Mouse (Mus musculus) E14TG2a.4 (cell line): ENCODE measurements at regions not wholly inside any gene's neighbourhood (a gene's known extent, or its start where the extent isn't known, plus 50 kb on each side); places are given as distances from the start of the nearest gene placed in this dataset.

ENCODE experiments used
- H3K27me3 ChIP-seq: 2 replicates; pipeline ENCODE4 v1.6.1; 2014; ENCODE audit warnings: low read length, control low read depth; ENCODE audit not compliant: insufficient read depth
- H3K36me3 ChIP-seq: 2 replicates; pipeline ENCODE4 v1.6.1; 2014; ENCODE audit warnings: low read length, control low read depth; ENCODE audit not compliant: insufficient read depth
- H3K4me1 ChIP-seq: replicated peaks from 2 replicates; pipeline ENCODE4 v1.6.1; 2014; ENCODE audit warnings: low read depth, low read length, control low read depth
- H3K4me3 ChIP-seq: replicated peaks from 2 replicates; pipeline ENCODE4 v1.5.1; 2014; ENCODE audit warnings: mild to moderate bottlenecking, low read length
- H3K9me3 ChIP-seq: 2 replicates; pipeline ENCODE4 v1.6.1; 2014; ENCODE audit warnings: low read length, control low read depth
- CTCF ChIP-seq: conservative IDR thresholded peaks from 2 replicates; pipeline ENCODE4 v1.5.1; 2014; ENCODE audit warnings: low read length
- NANOG ChIP-seq: IDR thresholded peaks from 2 replicates; pipeline ENCODE4 v1.6.1; 2014; ENCODE audit warnings: borderline replicate concordance, low read length, mixed read lengths
- POU5F1 ChIP-seq: IDR thresholded peaks from 2 replicates; pipeline ENCODE4 v1.6.1; 2014; ENCODE audit warnings: low read length, borderline replicate concordance

DNA sequence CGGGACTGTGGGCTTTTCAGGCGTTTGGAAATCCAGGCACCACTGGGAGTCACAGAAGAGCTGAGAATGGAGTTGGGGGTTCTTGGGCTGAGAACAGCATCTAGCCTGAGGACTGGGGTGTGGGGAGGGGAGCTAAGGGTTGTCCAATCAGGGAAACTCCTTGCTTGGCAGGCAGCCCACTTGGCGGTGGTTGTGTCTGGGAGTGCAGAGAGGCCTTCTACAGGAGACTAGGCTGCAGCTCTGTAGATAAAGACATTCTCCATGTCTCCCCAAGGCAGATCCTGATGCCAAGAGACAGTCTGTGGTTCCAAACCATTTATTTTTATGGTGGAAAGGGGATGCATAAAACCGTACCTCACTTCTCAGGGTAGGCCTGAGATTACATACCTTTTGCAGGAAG, 774.6 kb downstream of the Brinp1 start:
- no peak overlapping the region for H3K4me3 ChIP-seq
- H3K27me3 ChIP-seq: no peaks in the 10 kb centered on the region
- no peaks in the 10 kb centered on the region for H3K4me1 ChIP-seq
- H3K9me3 ChIP-seq: no peaks in the 10 kb centered on the region
- no peaks in the 10 kb centered on the region for H3K36me3 ChIP-seq
- TF ChIP-seq POU5F1 (no peak), NANOG (no peak), CTCF (no peak)

DNA sequence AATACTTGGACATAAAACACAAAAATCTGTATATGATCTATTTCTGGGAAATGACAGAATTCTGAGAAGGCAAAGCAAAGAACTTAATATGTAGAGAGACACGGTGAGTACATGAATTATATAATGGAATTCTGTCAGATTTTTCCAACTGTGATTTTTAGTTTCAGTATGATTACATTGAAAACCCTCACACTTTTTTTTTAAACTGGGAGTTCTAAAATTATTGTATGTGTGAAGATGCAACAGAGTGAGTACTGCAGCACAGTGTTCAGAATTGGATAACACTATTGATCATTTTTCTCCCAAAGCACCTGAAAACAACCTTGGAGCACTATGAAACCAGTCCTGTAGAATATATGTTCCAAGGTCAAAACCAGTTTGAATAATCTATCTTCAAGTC, 797.7 kb downstream of the Brinp1 start:
- Histone ChIP-seq H3K4me1 (no peaks in the 10 kb centered on the region), H3K36me3 (no peaks in the 10 kb centered on the region), H3K4me3 (no peak overlapping the region), H3K27me3 (no peaks in the 10 kb centered on the region), H3K9me3 (no peaks in the 10 kb centered on the region)
- TF ChIP-seq POU5F1 (no peak), NANOG (no peak), CTCF (no peak)

DNA sequence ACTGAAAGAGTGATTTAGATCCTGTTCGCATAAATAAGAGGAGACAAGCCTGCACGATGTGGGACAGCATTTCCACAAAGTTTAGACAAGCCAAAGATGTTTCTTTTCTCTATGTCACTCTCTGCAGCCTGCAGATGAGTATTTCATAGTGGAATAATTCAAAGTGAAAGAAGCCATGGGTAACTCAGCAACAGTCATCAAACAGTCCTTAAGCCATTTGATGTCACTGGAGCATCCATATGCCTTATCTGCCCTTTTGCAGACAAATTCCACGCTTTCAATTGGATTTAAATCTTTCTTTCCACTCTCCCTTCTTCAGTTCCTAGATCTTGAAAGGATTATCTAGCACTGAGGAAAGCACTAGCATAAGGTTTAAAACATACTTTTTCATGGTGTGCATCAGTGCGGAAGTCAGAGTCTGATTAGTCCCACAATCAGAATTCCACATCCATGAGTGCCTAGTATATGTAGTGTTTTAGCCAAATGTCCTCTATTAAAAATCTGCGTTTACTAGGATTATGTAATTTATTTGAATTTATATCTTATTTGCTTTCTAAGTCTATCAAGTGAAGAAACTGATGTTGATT, 805.6 kb downstream of the Brinp1 start:
- Histone ChIP-seq H3K36me3 (no peaks in the 10 kb centered on the region), H3K4me1 (no peaks in the 10 kb centered on the region), H3K4me3 (no peak overlapping the region), H3K9me3 (no peaks in the 10 kb centered on the region), H3K27me3 (no peaks in the 10 kb centered on the region)
- TF ChIP-seq POU5F1: no peak
- no peak for TF ChIP-seq NANOG

DNA sequence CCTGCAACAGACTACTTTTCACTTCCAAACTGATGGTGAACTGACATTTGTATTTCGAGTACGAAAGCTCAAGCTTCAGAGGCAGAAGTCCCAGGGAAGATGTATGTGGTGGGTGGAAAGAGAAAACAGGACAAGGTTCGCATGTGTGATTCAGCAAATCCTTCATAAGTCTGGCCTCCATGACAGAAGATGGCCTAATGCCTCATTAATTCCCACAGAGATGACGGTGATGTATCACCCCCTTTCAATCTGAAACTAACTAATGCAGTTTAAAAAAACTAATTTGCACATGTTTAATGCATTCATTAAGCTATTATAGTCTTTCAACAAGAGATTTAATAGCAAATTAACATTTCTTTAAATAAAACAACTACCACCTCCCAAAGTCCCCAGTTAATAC, 826.1 kb downstream of the Brinp1 start:
- TF ChIP-seq POU5F1 (no peak), CTCF (no peak), NANOG (no peak)
- H3K36me3 ChIP-seq: no peaks in the 10 kb centered on the region
- H3K27me3 ChIP-seq: no peaks in the 10 kb centered on the region
- H3K9me3 ChIP-seq: no peaks in the 10 kb centered on the region
- no peaks in the 10 kb centered on the region for H3K4me1 ChIP-seq
- H3K4me3 ChIP-seq: no peak overlapping the region

DNA sequence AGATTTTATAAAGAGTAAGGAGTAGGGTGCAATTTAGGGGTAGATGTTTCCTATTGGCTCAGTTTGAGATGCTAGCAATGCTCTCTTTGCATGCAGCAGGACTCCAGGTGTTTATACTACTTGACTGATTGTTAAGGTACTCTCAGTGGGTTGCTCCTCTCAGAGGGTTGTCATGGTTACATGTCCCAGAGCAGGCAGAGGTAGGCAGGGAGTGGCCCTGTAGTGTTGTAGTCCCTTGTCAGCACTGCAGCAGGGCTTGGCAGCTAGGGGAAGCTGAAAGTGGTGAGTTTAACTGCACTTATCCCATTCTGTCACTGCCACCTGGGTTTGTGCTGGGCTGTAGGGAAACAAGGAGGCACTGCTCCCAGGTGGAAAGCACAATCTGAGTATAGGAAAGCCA, 839.7 kb downstream of the Brinp1 start:
- Histone ChIP-seq H3K36me3 (no peaks in the 10 kb centered on the region), H3K4me1 (no peaks in the 10 kb centered on the region), H3K9me3 (no peaks in the 10 kb centered on the region), H3K27me3 (no peaks in the 10 kb centered on the region), H3K4me3 (no peak overlapping the region)
- TF ChIP-seq NANOG (no peak), POU5F1 (no peak), CTCF (no peak)

DNA sequence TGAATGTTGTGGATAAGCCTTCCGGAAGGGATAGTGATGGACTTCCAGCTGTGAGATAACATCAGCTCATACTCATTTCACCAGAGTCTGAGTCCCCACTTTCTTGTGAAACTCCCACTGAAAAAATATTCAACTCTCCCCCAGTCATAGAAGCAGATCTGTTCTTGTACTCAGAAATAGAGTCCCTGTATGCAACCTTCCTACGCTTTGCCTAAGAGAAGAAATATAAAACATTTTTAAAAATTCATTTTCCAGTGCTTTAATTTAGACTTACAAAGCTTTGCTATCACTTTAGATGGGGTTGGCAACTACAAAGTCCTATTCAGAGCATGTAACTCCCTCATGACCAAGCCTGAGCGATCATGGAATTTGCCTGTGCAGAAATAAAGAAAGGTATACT, 868.9 kb downstream of the Brinp1 start:
- H3K36me3 ChIP-seq: no peaks in the 10 kb centered on the region
- no peaks in the 10 kb centered on the region for H3K9me3 ChIP-seq
- H3K4me1 ChIP-seq: no peaks in the 10 kb centered on the region
- H3K27me3 ChIP-seq: no peaks in the 10 kb centered on the region
- no peak for TF ChIP-seq NANOG
- no peak for TF ChIP-seq POU5F1
- no peak for TF ChIP-seq CTCF
- no peak overlapping the region for H3K4me3 ChIP-seq

DNA sequence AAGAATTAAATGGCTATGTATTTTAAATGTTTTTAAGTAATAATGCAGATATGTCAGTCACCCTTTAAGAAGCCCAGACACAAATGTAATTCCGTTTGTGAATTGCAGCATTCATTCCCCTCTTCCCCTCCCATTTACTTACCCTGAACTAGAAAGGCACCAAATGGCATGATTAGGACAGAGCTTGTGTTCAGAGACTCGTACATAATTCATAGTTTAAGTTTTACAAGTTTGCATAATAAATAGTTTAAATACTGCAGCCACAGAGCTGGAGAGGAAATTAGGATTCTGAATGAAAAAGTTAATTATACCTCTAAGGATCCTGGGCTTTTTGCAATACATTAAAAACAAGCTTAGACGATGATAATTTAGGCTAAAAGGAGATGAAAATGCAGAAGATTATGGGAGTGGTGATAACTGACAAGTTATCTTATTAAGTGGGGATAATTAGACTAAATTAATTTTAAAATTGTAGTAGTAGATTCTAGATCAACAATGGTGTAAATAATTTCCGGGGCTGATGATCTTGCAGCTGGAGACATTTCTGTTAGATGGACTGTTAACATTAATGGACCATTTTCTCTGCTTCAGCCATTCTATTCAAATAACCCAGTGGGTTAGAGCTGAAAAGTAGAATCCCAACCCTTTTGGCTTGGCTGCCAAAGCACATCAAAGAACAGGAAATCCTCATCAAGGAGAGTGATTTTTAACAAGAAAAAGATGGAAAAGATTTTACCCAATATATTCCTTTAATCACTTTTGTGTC, 897.2 kb downstream of the Brinp1 start:
- no peak for TF ChIP-seq CTCF
- no peak for TF ChIP-seq NANOG
- TF ChIP-seq POU5F1: no peak
- no peaks in the 10 kb centered on the region for H3K27me3 ChIP-seq
- no peaks in the 10 kb centered on the region for H3K36me3 ChIP-seq
- H3K4me1 ChIP-seq: no peaks in the 10 kb centered on the region
- H3K9me3 ChIP-seq: no peaks in the 10 kb centered on the region
- no peak overlapping the region for H3K4me3 ChIP-seq

DNA sequence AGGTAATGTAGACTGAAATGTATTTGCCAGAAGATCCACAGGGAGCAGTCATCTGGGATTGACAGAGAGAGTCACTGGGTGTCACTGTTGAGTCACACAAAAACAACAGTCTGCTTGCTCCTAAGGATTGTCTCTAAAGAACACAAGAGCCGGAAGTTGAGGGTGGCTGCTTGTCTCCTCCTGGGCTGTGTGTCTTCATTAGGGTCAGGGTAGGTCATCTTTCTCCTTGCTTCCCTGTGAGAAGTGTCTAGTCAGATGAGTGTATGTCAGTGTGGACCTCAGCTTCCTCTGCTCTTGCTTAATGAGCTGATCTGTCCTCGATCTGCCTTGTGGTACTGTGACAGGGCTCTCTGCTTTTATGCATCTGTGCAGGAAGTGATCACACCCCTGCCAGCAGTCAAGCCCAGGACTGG, 931.3 kb downstream of the Brinp1 start:
- Histone ChIP-seq H3K4me1 (no peaks in the 10 kb centered on the region), H3K9me3 (no peaks in the 10 kb centered on the region), H3K27me3 (no peaks in the 10 kb centered on the region)

More for the DNA sequence above, 931.3 kb downstream of the Brinp1 start:
- H3K4me3 ChIP-seq: no peak overlapping the region
- H3K36me3 ChIP-seq: no peaks in the 10 kb centered on the region
- TF ChIP-seq POU5F1: no peak
- TF ChIP-seq CTCF: 0 out of 2 replicates have a peak, but pooled peaks have one; percentile 6
- TF ChIP-seq NANOG: no peak
